Mouse (Mus musculus): ENCODE results near the gene Aoah.

The Aoah gene

DNA sequence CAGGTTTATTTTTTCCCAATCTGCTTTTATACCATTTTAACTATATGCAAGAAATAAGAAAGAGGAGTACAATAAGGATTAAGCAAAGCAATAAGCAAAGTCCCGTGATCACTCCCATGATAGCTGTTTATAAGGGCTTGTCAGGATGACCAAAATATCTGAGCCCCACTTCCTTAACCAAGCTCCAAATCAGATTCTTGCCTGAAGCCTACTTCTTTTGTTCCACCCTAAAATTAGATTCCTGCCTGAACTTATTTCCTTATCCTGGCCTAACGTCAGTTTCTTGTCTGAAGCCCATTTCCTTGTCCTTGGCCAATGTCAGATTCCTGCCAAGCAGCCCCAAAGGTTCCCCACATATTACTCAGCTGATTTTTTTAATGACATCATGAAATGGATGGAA lies 288.8 kb downstream of the Aoah start:
- DNase-seq, result no peak
